Mouse (Mus musculus) bone marrow, adult 2 months (tissue): ENCODE results near the gene 1700020D05Rik.

Experiments
- CTCF ChIP-seq: fragments of 200-500 bp; IDR thresholded peaks from 2 replicates; pipeline ENCODE4 v1.5.1; 2011; ENCODE audit warnings: low read length, control low read depth; ENCODE audit not compliant: control insufficient read depth, insufficient read depth
- POLR2A ChIP-seq: fragments of 200-500 bp; IDR thresholded peaks from 2 replicates; pipeline ENCODE4 v1.6.1; 2011; ENCODE audit warnings: low read depth, mild to moderate bottlenecking, control low read depth, low read length, borderline replicate concordance; ENCODE audit not compliant: control insufficient read depth

DNA sequence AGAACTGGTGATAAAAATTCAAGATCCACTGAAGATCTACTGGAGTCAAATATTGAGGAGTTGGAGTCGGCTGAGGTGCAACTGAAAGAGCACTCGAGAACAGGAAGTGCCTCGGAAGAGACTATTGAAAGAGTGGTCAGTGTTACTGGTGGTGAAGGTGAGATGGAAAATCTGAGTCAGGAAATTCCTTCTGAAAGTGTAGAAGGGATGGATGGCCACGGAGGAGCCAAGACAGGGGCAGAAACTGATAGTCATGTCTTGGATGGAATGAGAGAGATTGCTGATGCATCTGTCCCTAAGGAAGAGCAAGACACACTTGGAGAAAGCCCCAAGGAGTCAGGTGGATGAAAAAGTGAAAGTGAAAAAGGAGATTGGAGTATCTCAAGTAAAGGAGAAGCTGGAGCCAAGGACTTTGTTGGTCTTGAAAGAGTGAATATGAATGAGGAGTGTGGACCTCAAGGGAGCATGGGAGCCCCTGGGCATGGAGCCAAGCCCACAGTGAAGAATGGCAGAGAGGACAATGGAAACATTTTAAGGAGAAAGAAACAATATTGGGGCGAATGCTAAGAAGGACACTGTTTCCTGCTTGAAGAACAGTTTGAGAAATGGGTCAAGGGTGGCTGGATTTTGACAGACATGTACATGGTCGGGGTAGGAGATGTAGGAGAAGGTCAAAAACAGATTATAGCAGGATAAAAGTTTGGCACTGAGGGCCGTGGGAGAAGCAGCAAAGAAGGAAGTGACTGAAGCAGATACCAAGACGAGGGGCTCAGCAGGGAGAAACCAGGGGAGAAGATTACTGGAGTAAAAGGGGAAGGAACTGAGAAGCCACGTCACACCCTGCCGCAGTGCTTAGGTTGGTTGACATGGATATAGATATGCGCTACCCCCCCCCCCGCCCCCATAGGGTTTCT is 8.8 kb upstream of the 1700020D05Rik start:
- no peak for TF ChIP-seq CTCF
- TF ChIP-seq POLR2A: no peak
